Mouse (Mus musculus) embryo, embryonic 10 days (tissue): ENCODE measurements around the gene Nfkbie.

ENCODE experiments used
- DNase-seq: peaks from one replicate; pipeline ENCODE4 v3.0.0-alpha.2; 2015; ENCODE audit warnings: low spot score

Nfkbie gene

DNA sequence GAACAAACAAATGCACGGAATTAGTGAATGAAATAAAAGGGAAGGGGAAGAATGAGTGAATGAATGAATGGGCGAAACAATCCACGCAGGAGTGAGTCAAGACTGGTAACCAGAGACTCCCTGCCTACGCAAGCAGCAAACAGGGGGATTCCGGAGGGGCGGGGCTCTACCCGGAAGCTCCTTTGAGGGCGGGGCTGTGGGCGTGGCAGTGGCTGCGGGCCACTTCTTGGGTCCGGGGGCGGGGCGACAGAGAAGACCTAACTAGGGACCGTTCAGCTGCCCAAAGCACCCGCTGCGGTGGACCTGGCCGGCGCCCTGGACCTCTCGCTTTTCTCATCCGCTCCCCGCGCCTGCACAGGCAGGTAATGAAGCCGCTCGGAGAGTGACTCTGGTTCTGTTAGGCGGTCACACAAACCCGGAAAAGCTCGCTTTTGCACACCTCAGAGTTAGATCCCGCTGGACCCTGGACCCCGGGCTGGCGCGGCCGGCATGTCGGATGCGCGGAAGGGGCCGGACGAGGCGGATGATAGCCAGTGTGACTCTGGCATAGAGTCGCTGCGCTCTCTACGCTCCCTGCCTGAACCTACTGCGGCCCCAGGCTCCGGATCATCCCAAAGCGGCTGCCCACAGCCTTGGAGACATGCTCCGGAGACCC, at the start of gene Nfkbie:
Gene Nfkbie, plus strand, starts transcription at position 252 of the 655 bp plus-strand sequence.
- DNase-seq: peak; percentile 91

DNA sequence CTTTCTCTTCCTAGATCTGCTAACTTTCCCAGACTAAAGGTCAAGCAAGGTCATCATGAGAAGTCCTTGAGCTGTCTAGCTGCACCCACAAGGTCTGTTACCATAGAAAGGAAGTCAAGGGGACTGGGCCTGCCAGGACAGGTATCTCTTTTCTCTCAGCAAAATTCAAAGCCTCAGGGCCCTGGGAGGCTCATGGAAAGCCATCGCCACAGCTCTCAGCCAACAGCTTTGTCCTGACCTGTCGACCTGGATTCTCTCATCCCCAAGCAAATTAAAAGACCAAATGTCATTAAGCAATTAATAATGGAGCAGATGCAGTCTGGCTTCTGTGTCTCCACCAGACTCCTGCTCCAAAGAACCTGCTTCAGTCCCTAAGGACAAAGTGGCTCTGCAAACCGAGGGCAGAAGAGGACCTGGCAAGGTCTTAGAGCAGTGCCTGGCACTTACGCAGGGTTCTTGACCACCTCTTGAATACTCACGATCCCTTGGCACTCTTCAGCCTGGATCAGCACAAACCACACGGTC, 49.5 kb upstream of the Nfkbie start:
- DNase-seq: no peak

DNA sequence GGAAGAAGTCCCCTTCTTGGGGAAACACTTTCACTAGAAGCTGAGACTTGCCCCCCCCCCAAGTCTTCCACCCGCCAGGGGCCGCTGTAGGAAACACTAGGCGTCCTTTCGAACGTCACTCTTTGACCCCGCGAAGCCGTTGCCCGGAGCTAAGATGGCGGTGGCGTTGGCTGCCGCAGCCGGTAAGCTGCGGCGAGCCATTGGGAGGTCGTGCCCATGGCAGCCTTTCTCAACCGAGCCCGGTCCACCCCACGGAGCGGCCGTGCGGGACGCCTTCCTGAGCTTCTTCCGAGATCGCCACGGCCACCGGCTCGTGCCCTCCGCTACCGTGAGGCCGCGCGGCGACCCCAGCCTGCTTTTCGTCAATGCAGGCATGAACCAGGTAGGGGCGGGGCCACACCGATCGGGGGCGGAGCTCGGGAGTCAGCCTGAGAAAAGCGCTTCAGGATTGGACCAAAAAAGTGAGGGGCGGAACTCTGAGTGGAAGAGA, 48.8 kb upstream of the Nfkbie start, which contains the start of gene Aars2:
Gene Aars2, plus strand, starts transcription at position 142 of the 490 bp plus-strand sequence.
- peak; percentile 95 for DNase-seq

DNA sequence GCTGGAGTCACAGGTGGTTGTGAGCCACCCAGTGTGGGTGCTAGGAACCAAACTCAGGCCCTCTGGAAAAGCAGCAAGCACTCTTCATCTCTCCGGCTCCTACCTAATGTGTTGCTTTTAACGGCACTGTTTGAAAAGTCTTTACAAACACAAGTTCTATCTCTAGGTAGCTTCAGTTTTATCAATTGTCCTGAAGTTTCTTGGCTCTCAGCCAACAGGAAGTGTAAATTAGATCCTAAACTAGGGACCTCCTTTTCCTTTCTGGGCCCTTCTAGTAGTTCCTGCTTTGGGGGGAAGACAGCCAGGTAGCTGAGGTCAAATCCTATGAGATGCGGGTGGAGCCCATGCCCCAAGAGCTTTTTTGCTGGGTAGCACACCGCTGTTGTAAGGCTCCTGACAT, 44.6 kb upstream of the Nfkbie start:
- no peak for DNase-seq

DNA sequence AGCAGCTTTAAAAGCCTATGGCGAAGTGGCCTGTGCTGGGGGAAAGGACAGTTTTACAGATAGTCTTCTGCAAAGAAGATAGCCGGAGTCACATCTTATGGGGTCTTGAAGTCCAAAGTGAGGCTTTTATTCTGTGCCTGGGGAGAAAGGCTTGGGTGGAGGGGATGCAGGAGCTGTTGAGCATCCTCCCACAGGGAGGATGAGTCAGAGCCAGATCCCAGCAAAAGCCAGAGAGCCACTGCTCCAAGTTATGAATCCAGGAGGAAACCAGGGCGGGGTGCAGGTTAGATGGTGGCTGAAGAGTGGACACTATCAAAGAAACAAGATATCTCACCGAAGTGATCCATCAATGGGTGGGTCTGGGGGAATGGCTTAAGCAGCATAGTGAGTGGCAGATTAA, 43.7 kb upstream of the Nfkbie start:
- no peak for DNase-seq

DNA sequence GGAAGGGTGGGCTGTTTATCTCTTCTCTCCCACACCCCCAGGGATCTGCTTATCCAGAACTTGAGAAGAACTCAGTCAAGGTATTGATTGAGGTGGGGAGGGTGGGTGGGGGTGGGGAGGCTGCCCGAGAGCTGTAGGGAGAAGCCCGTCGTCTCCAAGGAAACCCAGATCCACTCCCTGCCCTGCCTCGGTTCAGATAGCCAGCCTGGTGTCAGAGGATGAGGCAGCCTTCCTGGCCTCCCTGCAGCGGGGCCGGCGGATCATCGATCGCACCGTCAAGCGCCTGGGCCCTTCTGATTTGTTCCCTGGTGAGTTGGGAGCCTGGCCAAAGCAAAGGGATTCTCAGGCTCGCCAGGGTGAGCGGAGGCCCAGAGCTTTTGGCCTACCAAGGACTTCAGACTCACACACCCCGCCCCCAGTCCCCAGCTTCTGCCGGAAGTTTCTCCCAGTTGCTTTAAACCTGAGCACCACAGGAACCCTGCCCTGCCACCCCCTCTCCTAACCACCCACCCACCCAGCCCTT, 40.2 kb upstream of the Nfkbie start:
- DNase-seq: no peak

DNA sequence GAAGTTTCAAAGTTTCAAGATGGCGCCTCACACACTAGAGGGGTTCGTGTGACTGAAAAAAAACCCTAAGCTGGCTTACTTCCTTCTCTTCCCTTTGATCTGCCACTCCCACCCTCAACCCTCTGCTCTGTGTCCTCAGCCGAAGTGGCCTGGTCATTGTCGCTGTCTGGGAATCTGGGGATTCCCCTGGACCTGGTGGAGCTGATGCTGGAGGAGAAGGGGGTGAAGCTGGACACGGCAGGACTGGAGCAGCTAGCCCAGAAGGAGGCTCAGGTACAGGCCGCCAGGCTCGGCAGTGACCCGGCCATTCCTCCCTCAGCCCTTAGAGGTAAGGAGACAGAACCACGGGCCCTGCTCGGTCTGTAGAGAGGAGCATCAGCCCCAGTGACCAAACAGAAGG, 39.7 kb upstream of the Nfkbie start:
- DNase-seq: no peak

DNA sequence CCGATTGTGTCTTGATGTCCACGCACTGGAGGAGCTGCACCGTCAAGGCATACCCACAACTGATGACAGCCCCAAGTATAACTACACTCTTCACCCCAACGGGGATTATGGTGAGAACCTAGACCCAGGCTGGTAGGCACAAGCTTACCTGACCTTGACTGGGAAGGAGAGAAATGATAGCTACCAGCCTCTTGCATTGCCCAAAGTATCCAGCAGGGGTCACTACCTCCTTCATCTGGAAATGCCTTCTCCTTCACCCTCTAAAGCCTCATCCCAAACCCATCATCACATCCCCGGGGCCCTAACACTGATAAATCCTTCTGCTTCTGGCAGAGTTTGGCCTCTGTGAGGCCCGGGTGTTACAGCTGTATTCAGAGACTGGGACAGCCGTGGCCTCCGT, 39.0 kb upstream of the Nfkbie start:
- peak; percentile 81 for DNase-seq

DNA sequence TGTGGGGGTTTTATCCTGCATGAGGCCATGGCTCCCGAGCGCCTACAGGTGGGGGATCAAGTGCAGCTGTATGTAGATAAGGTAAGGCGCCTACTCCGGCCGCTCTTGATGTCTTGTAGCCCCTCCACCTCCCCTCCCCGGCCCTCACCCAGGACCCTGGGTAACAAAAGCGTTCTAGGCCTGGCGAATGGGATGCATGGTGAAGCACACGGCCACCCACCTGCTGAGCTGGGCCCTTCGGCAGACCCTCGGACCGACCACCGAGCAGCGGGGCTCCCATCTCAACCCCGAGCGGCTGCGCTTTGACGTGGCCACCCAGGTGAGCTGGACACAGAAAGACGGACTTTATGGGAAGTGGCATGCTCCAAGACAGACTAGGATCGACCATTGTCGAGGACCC, 38.4 kb upstream of the Nfkbie start:
- no peak for DNase-seq

DNA sequence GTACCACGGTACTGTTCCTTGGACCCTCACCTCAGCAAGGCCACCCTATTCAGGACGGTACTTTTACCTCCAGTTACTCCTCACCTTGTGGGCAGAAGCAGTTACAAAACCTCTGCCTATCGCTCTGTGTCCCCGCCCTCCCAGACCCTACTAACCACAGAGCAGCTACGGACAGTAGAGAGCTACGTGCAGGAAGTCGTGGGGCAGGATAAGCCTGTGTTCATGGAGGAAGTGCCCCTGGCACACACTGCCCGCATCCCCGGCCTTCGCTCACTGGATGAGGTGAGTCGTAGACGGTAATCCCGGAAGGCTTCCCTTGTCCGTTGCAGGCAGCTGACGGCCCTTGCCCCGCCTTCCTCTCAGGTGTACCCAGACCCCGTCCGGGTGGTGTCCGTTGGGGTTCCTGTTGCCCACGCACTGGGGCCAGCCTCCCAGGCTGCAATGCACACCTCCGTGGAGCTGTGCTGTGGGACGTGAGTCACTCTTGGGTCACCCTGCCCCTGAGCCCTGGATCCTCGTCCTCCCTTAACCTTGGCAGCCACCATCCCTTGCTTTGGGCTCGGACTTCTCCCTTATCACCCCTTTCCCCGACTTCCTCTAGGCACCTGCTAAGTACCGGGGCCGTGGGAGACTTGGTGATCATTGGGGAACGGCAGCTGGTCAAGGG, 37.8 kb upstream of the Nfkbie start:
- DNase-seq: no peak

DNA sequence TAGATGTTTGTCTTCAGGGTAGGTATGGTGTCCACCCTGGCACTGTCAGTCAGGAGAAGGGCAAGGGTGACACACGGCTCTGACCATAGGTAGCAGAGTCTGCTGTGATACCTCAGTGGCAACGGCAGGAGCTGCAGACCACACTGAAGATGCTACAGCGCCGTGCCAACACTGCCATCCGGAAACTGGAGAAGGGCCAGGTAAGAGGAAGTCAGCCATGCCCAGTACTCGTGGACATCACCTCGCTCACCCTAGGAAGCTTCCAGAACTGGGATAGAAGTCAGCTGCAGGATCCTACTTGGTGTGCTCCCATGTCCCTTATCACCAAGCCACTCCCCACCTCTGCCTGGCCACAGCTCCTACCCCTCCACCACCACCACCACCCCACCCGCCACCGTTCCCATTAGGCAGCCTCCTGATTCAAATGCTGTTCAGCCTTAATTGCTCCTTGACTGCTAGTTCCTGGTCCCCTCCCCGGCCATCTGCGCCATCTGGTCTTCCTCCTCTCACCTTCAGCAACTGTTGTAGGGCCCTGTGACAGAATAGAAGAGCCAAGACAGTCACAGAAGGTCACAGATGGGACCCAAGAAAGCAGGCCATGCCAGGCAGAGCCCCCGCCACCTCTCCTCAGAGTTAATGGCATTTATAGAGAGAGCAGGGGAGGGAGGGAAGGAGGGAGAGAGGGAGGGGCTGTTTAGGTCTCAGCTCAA, 36.6 kb upstream of the Nfkbie start:
- no peak for DNase-seq

DNA sequence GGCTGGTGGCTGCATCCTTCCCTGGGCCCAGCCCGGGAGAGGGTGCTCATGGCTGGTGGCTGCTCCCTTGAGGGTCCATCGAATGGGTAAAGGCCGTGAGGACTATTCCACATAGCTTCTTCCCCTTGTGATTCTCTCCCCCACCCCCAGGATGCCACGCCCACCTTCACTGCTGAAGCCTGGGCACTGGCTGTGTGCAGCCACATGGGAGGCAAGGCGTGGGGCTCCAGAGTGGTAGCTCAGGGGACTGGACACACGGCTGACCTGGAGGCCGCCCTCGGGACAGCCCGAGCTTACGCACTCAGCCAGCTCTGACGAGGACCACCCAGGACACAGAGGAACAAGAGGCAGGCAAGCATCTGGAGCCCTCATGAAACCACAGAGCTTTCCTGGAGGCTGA, 35.4 kb upstream of the Nfkbie start:
- DNase-seq: no peak

DNA sequence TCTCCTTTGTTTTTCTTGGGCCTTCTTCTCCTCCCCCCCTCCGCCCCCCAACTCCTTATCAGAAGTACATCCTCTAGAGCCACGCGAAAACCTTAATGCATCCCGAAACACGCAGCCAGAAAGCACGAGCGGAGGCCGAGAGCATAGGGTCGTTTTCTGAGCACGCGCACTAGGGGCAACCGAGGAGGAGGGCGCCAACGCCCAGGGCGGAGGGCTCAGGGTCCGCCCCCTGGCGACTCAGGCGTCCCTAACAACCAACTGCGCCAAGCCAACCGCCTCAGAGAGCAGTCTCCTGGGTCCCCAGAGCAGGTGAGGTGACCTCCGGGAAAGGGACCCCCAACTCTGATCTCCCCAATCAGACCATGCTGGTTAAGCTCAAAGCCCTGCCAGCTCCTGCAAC, 32.2 kb upstream of the Nfkbie start, which contains the start of gene Tcte1:
Gene Tcte1, plus strand, starts transcription at position 172 of the 400 bp plus-strand sequence.
- DNase-seq: peak; percentile 89

DNA sequence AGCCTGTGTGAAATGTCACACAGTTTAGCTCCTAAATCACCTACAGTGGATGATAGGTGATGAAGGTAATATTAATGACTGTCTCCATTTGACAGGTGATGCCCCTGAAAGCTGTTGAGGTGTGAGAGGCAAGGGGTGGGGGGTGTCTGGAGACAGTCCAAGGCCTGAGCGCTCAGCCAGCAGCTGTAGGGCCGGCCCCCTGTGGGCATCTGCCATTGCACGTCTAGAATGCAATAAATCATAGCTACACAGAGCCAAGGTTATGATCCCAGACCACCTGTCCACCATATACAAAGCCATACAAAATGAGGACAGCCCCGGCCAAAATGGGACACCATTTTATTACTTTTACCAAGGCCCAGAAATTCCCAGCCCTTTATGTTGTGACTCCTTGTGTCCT, 30.5 kb upstream of the Nfkbie start:
- DNase-seq: no peak

DNA sequence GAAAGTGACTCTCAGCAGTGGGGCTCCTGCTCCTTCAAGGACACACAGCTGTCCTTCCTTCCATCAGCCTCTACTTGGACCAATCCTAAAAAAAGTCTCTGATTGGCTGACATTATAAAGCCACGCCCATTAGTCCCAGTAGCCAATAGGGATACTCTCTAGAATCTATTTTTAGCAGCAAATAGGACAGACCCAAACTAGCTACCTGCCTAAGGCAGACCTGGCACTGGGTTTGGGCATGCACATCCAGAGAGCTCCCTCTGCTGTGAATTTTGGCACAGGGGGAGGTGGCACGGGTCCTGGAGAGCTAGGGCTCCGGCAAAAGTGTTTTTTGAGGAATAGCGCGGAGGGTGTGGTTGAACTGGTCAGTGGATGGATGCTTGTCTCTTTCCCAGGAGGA, 28.9 kb upstream of the Nfkbie start:
- no peak for DNase-seq

DNA sequence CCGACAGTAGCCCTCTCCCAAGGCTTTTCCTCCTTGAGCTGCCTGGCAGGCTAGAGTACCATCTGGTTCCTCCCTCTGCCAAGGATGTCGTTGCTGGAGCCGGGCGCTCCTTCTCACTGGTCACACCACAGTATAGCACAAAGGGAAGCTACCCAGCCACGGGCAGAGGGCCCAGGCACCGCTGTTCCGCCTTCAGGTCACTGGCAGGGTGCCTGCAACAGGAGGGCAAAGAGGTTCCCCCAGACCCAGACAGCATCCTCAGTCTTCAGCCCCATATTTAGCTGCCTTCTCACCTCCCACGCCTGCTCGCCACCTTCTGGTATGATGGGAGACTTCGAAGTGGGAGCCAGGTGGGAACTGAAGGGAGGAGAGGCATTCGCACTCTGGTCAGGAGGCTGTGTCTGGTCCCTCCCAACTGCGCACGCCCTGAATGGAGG, 25.1 kb upstream of the Nfkbie start:
- no peak for DNase-seq

DNA sequence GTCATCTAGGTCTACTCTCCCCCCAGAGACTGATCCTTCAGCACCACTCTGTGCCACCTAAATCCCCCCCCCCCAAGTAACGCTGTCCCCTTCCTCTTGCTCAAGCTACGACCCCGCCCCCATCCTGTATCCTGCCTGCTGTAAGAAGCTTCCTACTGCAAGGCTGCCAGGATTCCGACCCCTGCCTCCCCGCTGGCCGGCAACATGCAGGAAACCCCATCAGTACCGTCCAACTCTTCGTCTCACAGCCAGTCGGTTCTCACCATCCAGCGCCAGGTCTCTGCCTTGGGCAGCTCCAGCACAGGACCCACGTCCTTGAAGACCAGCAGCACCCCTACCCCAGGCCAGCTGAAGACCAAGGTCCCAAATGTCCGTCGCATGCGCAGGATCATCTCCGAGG, 22.6 kb upstream of the Nfkbie start:
- no peak for DNase-seq

DNA sequence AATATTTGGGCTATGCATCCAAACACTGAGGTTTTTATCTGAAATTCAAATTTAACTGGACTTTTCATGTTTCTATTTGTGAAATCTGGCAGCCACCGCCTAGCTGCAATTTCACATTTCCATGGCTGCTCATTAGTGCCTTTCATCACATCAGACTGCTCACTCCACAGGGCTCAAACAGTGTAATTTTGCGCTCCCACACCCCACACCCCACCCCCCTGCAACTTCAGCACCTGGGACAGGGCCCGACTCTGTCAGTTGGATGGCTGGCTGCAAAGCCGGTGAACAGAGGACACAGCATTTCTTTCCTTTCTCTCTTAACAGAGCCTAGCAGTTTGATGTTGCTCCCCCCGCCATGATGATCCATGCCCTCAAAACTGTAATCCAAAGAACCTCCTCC, 19.2 kb upstream of the Nfkbie start:
- no peak for DNase-seq

DNA sequence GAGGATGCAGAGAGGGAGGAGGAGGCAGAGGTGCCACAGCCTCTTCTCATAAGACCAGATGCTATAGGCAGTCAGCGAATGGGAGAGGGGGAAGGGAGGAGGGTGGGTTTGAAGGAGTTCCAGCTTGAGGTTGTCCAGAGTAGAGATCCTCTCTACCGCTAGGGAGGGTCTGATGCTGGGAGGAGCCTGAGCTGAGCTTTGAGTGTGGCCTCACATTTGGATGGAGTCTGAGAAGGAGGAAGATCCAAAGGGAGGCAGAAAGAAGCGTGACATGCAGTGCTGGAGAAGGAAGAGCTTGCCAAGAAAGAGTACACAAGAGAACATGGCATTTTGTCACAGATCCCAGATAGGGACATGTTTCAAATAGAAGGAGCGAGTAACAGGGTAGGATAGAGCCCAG, 17.1 kb upstream of the Nfkbie start:
- no peak for DNase-seq

DNA sequence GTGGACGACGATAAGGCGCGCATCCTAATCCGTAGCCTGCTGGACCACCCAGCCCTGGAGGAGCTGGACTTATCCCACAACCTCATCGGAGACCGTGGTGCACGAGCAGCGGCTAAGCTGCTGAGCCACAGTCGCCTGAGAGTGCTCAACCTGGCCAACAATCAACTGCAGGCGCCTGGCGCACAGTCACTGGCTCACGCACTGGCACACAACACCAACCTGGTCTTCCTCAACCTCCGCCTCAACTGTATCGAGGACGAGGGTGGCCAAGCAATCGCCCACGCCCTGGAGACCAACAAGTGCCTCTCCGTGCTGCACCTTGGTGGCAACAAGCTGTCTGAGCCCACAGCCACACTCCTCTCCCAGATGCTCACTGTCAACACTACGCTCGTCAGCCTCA, 15.8 kb upstream of the Nfkbie start:
- no peak for DNase-seq

DNA sequence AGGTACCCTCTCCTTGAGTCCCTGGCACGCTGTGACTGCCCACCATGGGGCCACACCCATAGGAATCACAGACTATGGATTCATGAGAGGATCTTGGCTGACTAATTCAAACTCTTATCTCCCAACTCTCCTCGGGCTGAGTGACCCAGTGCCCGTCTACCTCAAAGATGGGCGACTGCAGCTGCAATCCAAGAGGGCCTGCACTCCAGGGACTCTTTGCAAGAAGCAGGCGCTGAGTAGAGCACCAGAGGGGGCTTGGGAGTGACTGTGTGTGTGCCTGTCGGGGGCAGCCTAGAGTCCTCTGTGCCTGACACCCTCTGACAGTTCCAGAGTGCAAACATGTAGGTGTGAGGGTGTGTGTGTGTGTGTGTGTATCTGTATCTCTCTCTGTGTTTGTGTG, 13.4 kb upstream of the Nfkbie start:
- DNase-seq: no peak

DNA sequence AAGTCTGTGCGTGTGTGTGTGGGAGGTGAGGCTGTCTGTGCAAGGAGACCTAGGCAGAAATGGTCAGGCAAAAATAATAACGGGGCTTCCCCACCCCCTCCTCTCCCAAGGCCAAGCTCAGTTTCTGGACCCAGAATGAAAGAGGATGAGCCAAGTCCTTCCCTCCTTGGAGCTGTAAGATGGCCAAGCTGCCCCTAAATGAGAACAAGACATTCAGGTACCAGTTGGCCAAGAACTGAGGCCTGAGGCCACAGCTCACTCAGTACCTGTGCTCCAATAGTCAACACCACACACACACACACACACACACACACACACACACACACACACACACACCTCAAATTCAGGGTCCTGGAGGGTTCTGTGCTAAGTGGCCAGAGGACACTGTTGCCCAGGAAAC, 12.8 kb upstream of the Nfkbie start:
- DNase-seq: no peak

DNA sequence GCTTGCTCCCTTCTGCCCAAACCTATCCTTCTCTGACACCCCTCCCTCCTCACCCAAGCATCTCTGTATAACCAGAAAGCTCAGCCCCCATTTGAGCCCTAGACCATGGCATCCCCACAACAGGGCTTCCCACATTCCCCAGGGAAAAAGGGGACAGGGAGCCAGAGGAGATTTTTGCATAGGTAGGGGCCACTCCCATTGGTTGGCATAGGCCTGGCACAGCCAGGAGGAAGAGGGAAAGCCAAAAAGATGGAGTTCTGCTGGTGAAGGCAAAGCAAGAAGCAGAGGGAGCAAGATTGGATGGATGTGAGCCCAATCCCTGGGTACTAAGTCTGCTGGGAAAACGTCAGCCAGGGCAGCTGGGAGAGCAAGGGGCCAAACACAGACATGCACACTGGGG, 12.4 kb upstream of the Nfkbie start:
- DNase-seq: no peak
